Mouse (Mus musculus) embryonic facial prominence, embryonic 15.5 days (tissue): ENCODE measurements around the gene Gfm1. TPM values are rescaled to one million over a fixed set of nuclear protein-coding genes. Genes with fewer than 3 reads are reported as not detected.

Source experiments
- ATAC-seq: fragments of 200-750 bp; cut with Nextera tagmentation; 2 replicates; pipeline ENCODE4 v1.8.0; 2017; ENCODE audit warnings: low read depth, moderate TSS enrichment; ENCODE audit not compliant: insufficient number of reproducible peaks, low FRiP score, low TSS enrichment
- H3K27ac ChIP-seq: fragments of 300-500 bp; sonication (generic); replicated peaks from 2 replicates; pipeline ENCODE4 v1.5.1; 2015; ENCODE audit warnings: mild to moderate bottlenecking, inconsistent platforms
- H3K27me3 ChIP-seq: fragments of 300-500 bp; sonication (generic); 2 replicates; pipeline ENCODE4 v1.6.1; 2015; ENCODE audit warnings: inconsistent platforms
- H3K36me3 ChIP-seq: fragments of 300-500 bp; sonication (generic); 2 replicates; pipeline ENCODE4 v1.6.1; 2015; ENCODE audit warnings: mild to moderate bottlenecking, inconsistent platforms
- H3K4me1 ChIP-seq: fragments of 300-500 bp; sonication (generic); 2 replicates; pipeline ENCODE4 v1.6.1; 2015; ENCODE audit warnings: inconsistent platforms
- H3K4me2 ChIP-seq: fragments of 300-500 bp; sonication (generic); replicated peaks from 2 replicates; pipeline ENCODE4 v1.6.1; 2015; ENCODE audit warnings: mild to moderate bottlenecking, inconsistent platforms
- H3K4me3 ChIP-seq: fragments of 300-500 bp; sonication (generic); replicated peaks from 2 replicates; pipeline ENCODE4 v1.5.1; 2015; ENCODE audit warnings: mild to moderate bottlenecking, inconsistent platforms
- H3K9ac ChIP-seq: fragments of 300-500 bp; sonication (generic); 2 replicates; pipeline ENCODE4 v1.6.1; 2015; ENCODE audit warnings: inconsistent platforms
- H3K9me3 ChIP-seq: fragments of 300-500 bp; sonication (generic); replicated peaks from 2 replicates; pipeline ENCODE4 v1.6.1; 2016; ENCODE audit warnings: inconsistent platforms
- WGBS: fragments of 180-500 bp; shearing (Covaris S2); methylation state at CpG from one replicate; pipeline ENCODE4 v1.1.7; 2015; 5-methylcytosine and 5-hydroxymethylcytosine counted together
- polyA plus RNA-seq: library from polyadenylated mRNA; unstranded; fragments of >200 nt; fragmentation: Nextera tagmentation; extraction: Ambion mirVana; gene quantifications from 2 replicates; pipeline ENCODE4 v1.2.1, GENCODE M21; 2015

Gfm1 gene
- polyA plus RNA-seq, 1 experiment from 2014 or later, result 40.2 TPM

- Histone ChIP-seq H3K4me1 (no peaks in the 10 kb centered on the region), H3K9ac (no peak overlapping the region), H3K4me2 (no peak overlapping the region), H3K27ac (no peak overlapping the region), H3K9me3 (no peaks in the 10 kb centered on the region), H3K36me3 (no peaks in the 10 kb centered on the region), H3K27me3 (no peaks in the 10 kb centered on the region), H3K4me3 (no peak overlapping the region)
- 72% methylated on average over 2 of the region's 2 CpGs for WGBS
- ATAC-seq, result no peak
Observed at GRCm38 (mm10) chr3:67497998-67498397, 68.1 kb downstream of the Gfm1 start.

- no peak for ATAC-seq
- Histone ChIP-seq H3K4me3 (no peak overlapping the region), H3K9ac (no peak overlapping the region), H3K27me3 (no peaks in the 10 kb centered on the region), H3K9me3 (no peaks in the 10 kb centered on the region), H3K36me3 (no peaks in the 10 kb centered on the region), H3K27ac (no peak overlapping the region), H3K4me2 (no peak overlapping the region), H3K4me1 (0 out of 2 replicates have a peak, but pooled peaks cover 2% of the 10 kb centered on the region)
- WGBS, result 89% methylated on average over 8 of the region's 8 CpGs
Observed at GRCm38 (mm10) chr3:67498773-67499405, 69.0 kb downstream of the Gfm1 start.

GRCm38 (mm10) chr3:67499406-67499791 is 69.5 kb downstream of the Gfm1 start:
- Histone ChIP-seq H3K27me3 (no peaks in the 10 kb centered on the region), H3K27ac (no peak overlapping the region), H3K9me3 (no peaks in the 10 kb centered on the region), H3K4me3 (no peak overlapping the region), H3K4me1 (0 out of 2 replicates have a peak, but pooled peaks cover 3% of the 10 kb centered on the region), H3K4me2 (no peak overlapping the region), H3K9ac (no peak overlapping the region), H3K36me3 (no peaks in the 10 kb centered on the region)
- no peak for ATAC-seq
- 92% methylated on average over 4 of the region's 4 CpGs for WGBS

GRCm38 (mm10) chr3:67503878-67504277 is 74.0 kb downstream of the Gfm1 start:
- Histone ChIP-seq H3K27me3 (no peaks in the 10 kb centered on the region), H3K4me3 (no peak overlapping the region), H3K27ac (no peak overlapping the region), H3K4me2 (no peak overlapping the region), H3K9ac (no peak overlapping the region), H3K9me3 (no peaks in the 10 kb centered on the region), H3K4me1 (0 out of 2 replicates have a peak, but pooled peaks cover 3% of the 10 kb centered on the region), H3K36me3 (no peaks in the 10 kb centered on the region)
- ATAC-seq, result no peak
- 12% methylated on average over 3 of the region's 3 CpGs for WGBS

GRCm38 (mm10) chr3:67505286-67505685 is 75.4 kb downstream of the Gfm1 start:
- no peak overlapping the region for H3K27ac ChIP-seq
- no peak for ATAC-seq
- WGBS, result 68% methylated on average over 2 of the region's 2 CpGs
- H3K4me3 ChIP-seq, result no peak overlapping the region
- H3K36me3 ChIP-seq, result no peaks in the 10 kb centered on the region
- no peaks in the 10 kb centered on the region for H3K9me3 ChIP-seq
- no peak overlapping the region for H3K9ac ChIP-seq
- H3K4me2 ChIP-seq, result no peak overlapping the region
- H3K4me1 ChIP-seq, result 0 out of 2 replicates have a peak, but pooled peaks cover 3% of the 10 kb centered on the region
- H3K27me3 ChIP-seq, result no peaks in the 10 kb centered on the region

- Histone ChIP-seq H3K4me3 (no peak overlapping the region), H3K4me1 (0 out of 2 replicates have a peak, but pooled peaks cover 3% of the 10 kb centered on the region), H3K9me3 (no peaks in the 10 kb centered on the region), H3K36me3 (no peaks in the 10 kb centered on the region), H3K9ac (no peak overlapping the region), H3K27ac (no peak overlapping the region; the same call in 1 of the 2 replicates), H3K4me2 (no peak overlapping the region), H3K27me3 (peaks cover 1% of the 10 kb centered on the region)
- no peak for ATAC-seq
- WGBS, result 64% methylated on average over 10 of the region's 10 CpGs
Observed at GRCm38 (mm10) chr3:67508216-67508892, 78.5 kb downstream of the Gfm1 start.

GRCm38 (mm10) chr3:67512807-67513206 is 82.9 kb downstream of the Gfm1 start:
- Histone ChIP-seq H3K27ac (no peak overlapping the region), H3K9ac (no peak overlapping the region), H3K4me3 (no peak overlapping the region), H3K4me1 (peaks cover 7% of the 10 kb centered on the region; the same call in 1 of the 2 replicates), H3K36me3 (no peaks in the 10 kb centered on the region), H3K27me3 (peaks cover 28% of the 10 kb centered on the region), H3K9me3 (no peaks in the 10 kb centered on the region), H3K4me2 (no peak overlapping the region)
- ATAC-seq, result no peak
- 4% methylated on average over 5 of the region's 5 CpGs for WGBS

GRCm38 (mm10) chr3:67514801-67515273 is 84.9 kb downstream of the Gfm1 start:
- Histone ChIP-seq H3K4me3 (peak overlapping the region; percentile 53), H3K9me3 (no peaks in the 10 kb centered on the region), H3K27ac (no peak overlapping the region), H3K36me3 (no peaks in the 10 kb centered on the region), H3K27me3 (peaks cover 41% of the 10 kb centered on the region), H3K9ac (peak overlapping the region; percentile 26; the same call in 1 of the 2 replicates), H3K4me2 (peak overlapping the region; percentile 99), H3K4me1 (peaks cover 7% of the 10 kb centered on the region; the same call in 1 of the 2 replicates)
- peak; percentile 51; the same call in 1 of the 2 replicates for ATAC-seq
- WGBS, result 4% methylated on average over 40 of the region's 40 CpGs

GRCm38 (mm10) chr3:67515274-67515801 is 85.4 kb downstream of the Gfm1 start, which contains the start of gene Rarres1:
Rarres1 (minus strand) TSS chr3:67515523.
- peaks cover 7% of the 10 kb centered on the region; the same call in 1 of the 2 replicates for H3K4me1 ChIP-seq
- H3K9ac ChIP-seq, result peak within 1 kb of the TSS; percentile 26; the same call in 1 of the 2 replicates
- H3K27ac ChIP-seq, result no peak within 1 kb of the TSS
- no peaks in the 10 kb centered on the region for H3K36me3 ChIP-seq
- no peaks in the 10 kb centered on the region for H3K9me3 ChIP-seq
- peak within 1 kb of the TSS; percentile 99 for H3K4me2 ChIP-seq
- peaks cover 41% of the 10 kb centered on the region for H3K27me3 ChIP-seq
- H3K4me3 ChIP-seq, result peak within 1 kb of the TSS; percentile 53
- peak; percentile 30; the same call in 1 of the 2 replicates for ATAC-seq
- WGBS, result 2% methylated on average over 38 of the region's 38 CpGs

- ATAC-seq, result no peak
- Histone ChIP-seq H3K9me3 (no peaks in the 10 kb centered on the region), H3K27ac (no peak overlapping the region), H3K36me3 (no peaks in the 10 kb centered on the region), H3K9ac (no peak overlapping the region), H3K4me1 (peaks cover under 1% of the 10 kb centered on the region; the same call in 1 of the 2 replicates), H3K4me3 (no peak overlapping the region), H3K27me3 (peaks cover 26% of the 10 kb centered on the region), H3K4me2 (no peak overlapping the region)
- 61% methylated on average over 5 of the region's 5 CpGs for WGBS
Observed at GRCm38 (mm10) chr3:67520568-67521143, 90.8 kb downstream of the Gfm1 start.

GRCm38 (mm10) chr3:67522709-67523108 is 92.8 kb downstream of the Gfm1 start:
- 82% methylated on average over 8 of the region's 8 CpGs for WGBS
- Histone ChIP-seq H3K4me1 (no peaks in the 10 kb centered on the region), H3K27ac (no peak overlapping the region), H3K27me3 (peaks cover 13% of the 10 kb centered on the region; the same call in 1 of the 2 replicates), H3K9ac (no peak overlapping the region), H3K9me3 (no peaks in the 10 kb centered on the region), H3K4me3 (no peak overlapping the region), H3K36me3 (no peaks in the 10 kb centered on the region), H3K4me2 (no peak overlapping the region)
- ATAC-seq, result no peak
